In genomic region chr7:79130385-79130784, GRCm38 (mm10) we compare ENCODE assay signal across 9 mouse cellular contexts. TPM values are rescaled to one million over a fixed set of nuclear protein-coding genes. Genes with fewer than 3 reads are reported as not detected.
DNase-seq lines count a peak whose midpoint lies in the region; ATAC-seq lines count a peak whose summit lies in the region.
"Had no signal": no experiment of that assay in that cellular context is flagged by ENCODE, and none has a peak within 500 bp of the region (broad histone marks: within the 10 kb centered on the region; RNA-seq: fewer than 3 reads in every experiment).

No protein-coding gene starts in this region.

- no peak for ATAC-seq in heart, embryonic 13.5 days (ENCODE audit: extremely low read depth, insufficient number of reproducible peaks, low FRiP score, low TSS enrichment)
- ATAC-seq in embryonic facial prominence, embryonic 11.5 days (replicated peaks; ENCODE audit: insufficient number of reproducible peaks, low FRiP score, low TSS enrichment, low read depth): no peak
- ATAC-seq in hindbrain, embryonic 14.5 days (ENCODE audit: low FRiP score): peak; percentile 51; the same call in 1 of the 2 replicates
- no peak for ATAC-seq in midbrain, embryonic 11.5 days (ENCODE audit: low FRiP score)
- no peak for ATAC-seq in erythroblast, adult 5-6 weeks (replicated peaks; ENCODE audit: low FRiP score, poor library complexity, severe bottlenecking)

- peaks cover 50% of the 10 kb centered on the region for H3K4me1 ChIP-seq in heart, embryonic 13.5 days
- no peaks in the 10 kb centered on the region for H3K4me1 ChIP-seq in embryonic facial prominence, embryonic 11.5 days (ENCODE audit: control insufficient read depth, insufficient read depth, low read length)
- H3K4me1 ChIP-seq in hindbrain, embryonic 14.5 days (replicated peaks; ENCODE audit: control insufficient read depth, insufficient read depth, low read length): peaks cover 4% of the 10 kb centered on the region; the same call in 1 of the 2 replicates
- H3K4me1 ChIP-seq in midbrain, embryonic 11.5 days (ENCODE audit: control insufficient read depth, insufficient read depth, low read length): peaks cover 10% of the 10 kb centered on the region; the same call in 1 of the 2 replicates

- DNase-seq in heart, adult 11 months: no peak
- no peak for DNase-seq in embryonic facial prominence, embryonic 11.5 days (ENCODE audit: low spot score)
- no peak for DNase-seq in hindbrain, embryonic 14.5 days (ENCODE audit: low spot score)
- DNase-seq in midbrain, embryonic 11.5 days (ENCODE audit: low spot score, missing footprints): no peak
- DNase-seq in urinary bladder, postnatal 4 days (ENCODE audit: low spot score in 2 of 2): no peak
- DNase-seq in thymus, postnatal 10 days (ENCODE audit: low spot score in 2 of 2): no peak
- DNase-seq: spleen, adult 18-20 months had no signal

- peak overlapping the region; percentile 66 for H3K4me2 ChIP-seq in heart, embryonic 13.5 days
- peak overlapping the region; percentile 35 for H3K4me2 ChIP-seq in embryonic facial prominence, embryonic 11.5 days (ENCODE audit: low read depth, low read length)
- H3K4me2 ChIP-seq in hindbrain, embryonic 14.5 days (replicated peaks): peak overlapping the region; percentile 46
- H3K4me2 ChIP-seq in midbrain, embryonic 11.5 days: peak overlapping the region; percentile 37

- 13% methylated on average over 13 of the region's 13 CpGs for WGBS in heart, embryonic 13.5 days
- 10% methylated on average over 13 of the region's 13 CpGs for WGBS in embryonic facial prominence, embryonic 11.5 days
- 16% methylated on average over 13 of the region's 13 CpGs for whole genome bisulfite sequencing in hindbrain, embryonic 14.5 days
- 16% methylated on average over 13 of the region's 13 CpGs for WGBS in midbrain, embryonic 11.5 days

- H3K27ac ChIP-seq in heart, embryonic 13.5 days (replicated peaks): no peak overlapping the region
- H3K27ac ChIP-seq in embryonic facial prominence, embryonic 11.5 days (replicated peaks; ENCODE audit: low read depth, low read length): no peak overlapping the region
- H3K27ac ChIP-seq in hindbrain, embryonic 14.5 days: no peak overlapping the region
- no peak overlapping the region for H3K27ac ChIP-seq in midbrain, embryonic 11.5 days (ENCODE audit: low read depth, low read length)

- peaks cover 18% of the 10 kb centered on the region for H3K36me3 ChIP-seq in heart, embryonic 13.5 days
- no peaks in the 10 kb centered on the region for H3K36me3 ChIP-seq in embryonic facial prominence, embryonic 11.5 days (replicated peaks; ENCODE audit: control insufficient read depth, insufficient read depth, low read depth, low read length)
- H3K36me3 ChIP-seq in hindbrain, embryonic 14.5 days (replicated peaks; ENCODE audit: control insufficient read depth, insufficient read depth): no peaks in the 10 kb centered on the region
- H3K36me3 ChIP-seq in midbrain, embryonic 11.5 days (ENCODE audit: control insufficient read depth, insufficient read depth, low read length): no peaks in the 10 kb centered on the region

- H3K4me3 ChIP-seq in heart, embryonic 13.5 days: peak overlapping the region; percentile 41
- H3K4me3 ChIP-seq in embryonic facial prominence, embryonic 11.5 days (ENCODE audit: low read depth, low read length): no peak overlapping the region
- H3K4me3 ChIP-seq in hindbrain, embryonic 14.5 days (replicated peaks; ENCODE audit: low read length): peak overlapping the region; percentile 13
- peak overlapping the region; percentile 15; the same call in 1 of the 2 replicates for H3K4me3 ChIP-seq in midbrain, embryonic 11.5 days (ENCODE audit: low read depth, low read length)

- H3K9ac ChIP-seq in heart, embryonic 13.5 days: peak overlapping the region; percentile 71
- H3K9ac ChIP-seq in embryonic facial prominence, embryonic 11.5 days (replicated peaks; ENCODE audit: low read length): no peak overlapping the region
- H3K9ac ChIP-seq in hindbrain, embryonic 14.5 days: no peak overlapping the region
- H3K9ac ChIP-seq in midbrain, embryonic 11.5 days (ENCODE audit: low read length): peak overlapping the region; percentile 18; the same call in 1 of the 2 replicates

- no peaks in the 10 kb centered on the region for H3K9me3 ChIP-seq in heart, embryonic 13.5 days
- no peaks in the 10 kb centered on the region for H3K9me3 ChIP-seq in embryonic facial prominence, embryonic 11.5 days (replicated peaks; ENCODE audit: control insufficient read depth, low read length)
- no peaks in the 10 kb centered on the region for H3K9me3 ChIP-seq in hindbrain, embryonic 14.5 days (ENCODE audit: control insufficient read depth, low read length)
- no peaks in the 10 kb centered on the region for H3K9me3 ChIP-seq in midbrain, embryonic 11.5 days (ENCODE audit: control insufficient read depth, low read length)

- H3K27me3 ChIP-seq in heart, embryonic 13.5 days (replicated peaks): peaks cover 20% of the 10 kb centered on the region
- H3K27me3 ChIP-seq in embryonic facial prominence, embryonic 11.5 days (ENCODE audit: control insufficient read depth, insufficient read depth, low read length): no peaks in the 10 kb centered on the region
- peaks cover 18% of the 10 kb centered on the region; the same call in 1 of the 2 replicates for H3K27me3 ChIP-seq in hindbrain, embryonic 14.5 days (ENCODE audit: control insufficient read depth, insufficient read depth, low read length)
- peaks cover 3% of the 10 kb centered on the region; the same call in 1 of the 2 replicates for H3K27me3 ChIP-seq in midbrain, embryonic 11.5 days (ENCODE audit: control insufficient read depth, insufficient read depth, low read length)

RNA-seq across cellular contexts. Expression of gene Hapln3, which starts 0.4 kb away (rescaled TPM):
- 1.1 and 1.6 TPM in 2 replicates for polyA plus RNA-seq in heart, embryonic 13.5 days (2015; fragmentation: Nextera tagmentation; extraction: Ambion mirVana)
- polyA plus RNA-seq in embryonic facial prominence, embryonic 11.5 days (2014; fragmentation: Nextera tagmentation; extraction: Ambion mirVana): 0.86 and 1.6 TPM in 2 replicates
- polyA plus RNA-seq in hindbrain, embryonic 14.5 days (2014; fragmentation: Nextera tagmentation; extraction: Ambion mirVana): 2.2 and 2.5 TPM in 2 replicates
- polyA plus RNA-seq in midbrain, embryonic 11.5 days (2014; fragmentation: Nextera tagmentation; extraction: Ambion mirVana): 2.1 and 2.7 TPM in 2 replicates
- total RNA-seq in erythroblast, adult 5-6 weeks (2015; ENCODE audit: low replicate concordance): not detected in 2 replicates
- total RNA-seq in erythroblast, adult 5-6 weeks (2017; ENCODE audit: low replicate concordance): not detected in 2 replicates

RNA-seq across cellular contexts. Expression of gene Mfge8, which starts 18.5 kb away (rescaled TPM):
- polyA plus RNA-seq in heart, embryonic 13.5 days (2015; fragmentation: Nextera tagmentation; extraction: Ambion mirVana): 252 and 284 TPM in 2 replicates
- 113 and 129 TPM in 2 replicates for polyA plus RNA-seq in embryonic facial prominence, embryonic 11.5 days (2014; fragmentation: Nextera tagmentation; extraction: Ambion mirVana)
- polyA plus RNA-seq in hindbrain, embryonic 14.5 days (2014; fragmentation: Nextera tagmentation; extraction: Ambion mirVana): 183 and 205 TPM in 2 replicates
- polyA plus RNA-seq in midbrain, embryonic 11.5 days (2014; fragmentation: Nextera tagmentation; extraction: Ambion mirVana): 70.6 and 76.9 TPM in 2 replicates
- not detected in 2 replicates for total RNA-seq in erythroblast, adult 5-6 weeks (2015; ENCODE audit: low replicate concordance)
- 1.1 and 2.7 TPM in 2 replicates for total RNA-seq in erythroblast, adult 5-6 weeks (2017; ENCODE audit: low replicate concordance)

Comparison
In these comparisons a context has a peak if more than half of its experiments do, and no peak if none do; other contexts are left out.
1. H3K9ac ChIP-seq: peak in heart, embryonic 13.5 days (single experiment) and midbrain, embryonic 11.5 days (single experiment); none in embryonic facial prominence, embryonic 11.5 days (single experiment) and hindbrain, embryonic 14.5 days (single experiment).
2. Peak in every context shown above with its lines, with median percentiles within 50 percentile points of each other: H3K4me2 ChIP-seq.